Mouse (Mus musculus): ENCODE results near the gene Lin28b. TPM values are rescaled to one million over a fixed set of nuclear protein-coding genes. Genes with fewer than 3 reads are reported as not detected.

Lin28b gene
- total RNA-seq, 1 experiment from 2014 or later = not detected

- no peak for ATAC-seq (replicated peaks; ENCODE audit: insufficient number of reproducible peaks, low FRiP score, low TSS enrichment, poor library complexity, severe bottlenecking)
These were observed 150.5 kb downstream of the Lin28b start, which contains the start of gene Bves for GRCm38 (mm10) chr10:45335434-45336422. Gene Bves (plus strand): TSS chr10:45335772.

GRCm38 (mm10) chr10:45334925-45335324 lies 151.3 kb downstream of the Lin28b start:
- ATAC-seq (replicated peaks; ENCODE audit: insufficient number of reproducible peaks, low FRiP score, low TSS enrichment, poor library complexity, severe bottlenecking) = no peak

GRCm38 (mm10) chr10:45328196-45329000 lies 157.8 kb downstream of the Lin28b start:
- ATAC-seq (replicated peaks; ENCODE audit: insufficient number of reproducible peaks, low FRiP score, low TSS enrichment, poor library complexity, severe bottlenecking) = no peak

Other genes with a start within 250 kb of the Lin28b start
- not detected in 3 replicates for gene Bves, start 150.6 kb downstream of the Lin28b start, total RNA-seq (2017)
- gene Hace1, start 91.4 kb upstream of the Lin28b start, total RNA-seq (2017) = 15.1 to 49.5 TPM (median 25.9 TPM) in 3 replicates

Data from monocyte, adult 5-6 weeks (primary cell).